Mouse (Mus musculus): Measurements from ENCODE around the gene Ambp. TPM values are rescaled to one million over a fixed set of nuclear protein-coding genes. Genes with fewer than 3 reads are reported as not detected.

The Ambp gene
- total RNA-seq, 2 experiments from 2014 or later, result not detected

GRCm38 (mm10) chr4:63124861-63125466 is 29.6 kb downstream of the Ambp start:
- DNase-seq (ENCODE audit: low spot score in 2 of 2), result peak in 1 of 2 experiments; percentile 26

- peak; percentile 86 to 87 for DNase-seq (ENCODE audit: low spot score in 2 of 2)
These were observed 35.8 kb downstream of the Ambp start for GRCm38 (mm10) chr4:63118639-63119437.

- no peak for DNase-seq (ENCODE audit: low spot score in 2 of 2)
These were observed 48.9 kb downstream of the Ambp start for GRCm38 (mm10) chr4:63105651-63106050.

GRCm38 (mm10) chr4:63102025-63102424 is 52.6 kb downstream of the Ambp start:
- DNase-seq (ENCODE audit: low spot score in 2 of 2), result no peak

- DNase-seq (ENCODE audit: low spot score in 2 of 2), result no peak
These were observed 54.1 kb downstream of the Ambp start for GRCm38 (mm10) chr4:63100478-63100877.

GRCm38 (mm10) chr4:63097603-63098002 is 57.0 kb downstream of the Ambp start:
- no peak for DNase-seq (ENCODE audit: low spot score in 2 of 2)

Other genes starting within 250 kb of the Ambp start
- 1 to 10 TPM; 5.5 to 6.0 TPM for gene Zfp618, start 189.2 kb downstream of the Ambp start, total RNA-seq (2021)
- not detected for gene Kif12, start 17.3 kb upstream of the Ambp start, total RNA-seq (2021)
- gene Col27a1, start 59.2 kb upstream of the Ambp start, total RNA-seq (2021), result 1 to 10 TPM; 4.2 to 5.2 TPM
- gene Orm1, start 189.8 kb upstream of the Ambp start, total RNA-seq (2021), result not detected
- gene Orm3, start 201.4 kb upstream of the Ambp start, total RNA-seq (2021), result not detected
- gene Orm2, start 207.7 kb upstream of the Ambp start, total RNA-seq (2021), result not detected
- gene Akna, start 248.6 kb upstream of the Ambp start, total RNA-seq (2021), result 1 to 10 TPM; 3.3 TPM